16 mouse cellular contexts compared by ENCODE assay signal in the genomic region with DNA sequence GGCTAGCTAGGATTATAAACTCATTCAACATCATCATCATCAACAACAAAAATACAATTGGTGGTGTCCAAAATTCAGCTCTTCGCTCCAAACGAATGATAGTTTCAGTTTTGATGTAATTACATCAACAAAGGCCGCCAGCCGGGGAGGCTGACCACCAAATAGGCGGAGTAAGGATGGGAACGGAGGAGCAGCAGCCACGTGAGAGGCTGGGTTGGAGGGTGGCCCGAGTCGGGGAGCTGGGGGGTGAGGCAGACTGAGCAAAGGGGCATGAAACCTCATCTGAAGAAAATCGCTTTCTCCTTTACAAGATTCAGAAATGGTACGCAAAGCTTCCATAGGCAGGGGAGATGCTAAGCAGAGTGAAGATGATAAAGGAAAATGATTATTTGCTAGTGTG. TPM values are rescaled to one million over a fixed set of nuclear protein-coding genes. Genes with fewer than 3 reads are reported as not detected.
DNase-seq lines count a peak whose midpoint lies in the region; ATAC-seq and TF ChIP-seq lines count a peak whose summit lies in the region.
"Had no signal": no experiment of that assay in that cellular context is flagged by ENCODE, and none has a peak within 500 bp of the region (broad histone marks: within the 10 kb centered on the region; RNA-seq: fewer than 3 reads in every experiment).

No protein-coding gene starts in this region.

- H3K27me3 ChIP-seq in kidney, embryonic 14.5 days (ENCODE audit: control insufficient read depth, insufficient read depth, low read length), result no peaks in the 10 kb centered on the region
- no peaks in the 10 kb centered on the region for H3K27me3 ChIP-seq in lung, postnatal 0 days (replicated peaks; ENCODE audit: insufficient read depth, low read length)
- H3K27me3 ChIP-seq: neural tube, embryonic 15.5 days had no signal

- no peaks in the 10 kb centered on the region for H3K36me3 ChIP-seq in kidney, embryonic 14.5 days (ENCODE audit: control insufficient read depth, insufficient read depth, low read length)
- no peaks in the 10 kb centered on the region for H3K36me3 ChIP-seq in lung, postnatal 0 days (ENCODE audit: insufficient read depth, low read length)
- H3K36me3 ChIP-seq: neural tube, embryonic 15.5 days had no signal

- no peak for ATAC-seq in kidney, embryonic 14.5 days (ENCODE audit: low FRiP score, low TSS enrichment)
- no peak for ATAC-seq in lung, postnatal 0 days
- no peak for ATAC-seq in frontal cortex, adult (ENCODE audit: low TSS enrichment)
- ATAC-seq: forebrain, postnatal 0 days; intestine, postnatal 0 days had no signal

- no peak for TF ChIP-seq EP300 in lung, postnatal 0 days (IDR thresholded peaks at IDR 0.05)

- intact Hi-C loops in gastrocnemius, adult 2 months (cut with DNase I), result no loop called here

- H3K9me3 ChIP-seq in kidney, embryonic 14.5 days (ENCODE audit: control insufficient read depth, low read length), result no peaks in the 10 kb centered on the region
- no peaks in the 10 kb centered on the region for H3K9me3 ChIP-seq in lung, postnatal 0 days (ENCODE audit: low read length)
- H3K9me3 ChIP-seq: neural tube, embryonic 15.5 days had no signal

- no peak overlapping the region for H3K4me2 ChIP-seq in kidney, embryonic 14.5 days (replicated peaks; ENCODE audit: low read depth, low read length)
- no peak overlapping the region for H3K4me2 ChIP-seq in lung, postnatal 0 days (replicated peaks; ENCODE audit: low read depth, low read length)
- H3K4me2 ChIP-seq: hindbrain, embryonic 14.5 days; neural tube, embryonic 15.5 days had no signal

- H3K4me3 ChIP-seq in gastrocnemius, adult 2 months, result peak overlapping the region; percentile 37
- H3K4me3 ChIP-seq in kidney, embryonic 14.5 days (ENCODE audit: low read length), result no peak overlapping the region
- H3K4me3 ChIP-seq in lung, postnatal 0 days (ENCODE audit: low read depth, low read length), result no peak overlapping the region
- H3K4me3 ChIP-seq: neural tube, embryonic 15.5 days had no signal

- no peak for DNase-seq in gastrocnemius, adult 2 months
- no peak for DNase-seq in gastrocnemius, postnatal 25 days
- DNase-seq in kidney, postnatal 4 days, result peak; percentile 22 to 31
- DNase-seq in lung, postnatal 14 days, result peak; percentile 16
- no peak for DNase-seq in lung, postnatal 0 days (ENCODE audit: low spot score)
- peak; percentile 49 for DNase-seq in cerebellum, adult 9-10 months
- DNase-seq: embryo, embryonic 11 days; forebrain, postnatal 0 days; kidney, postnatal 36 days; lung, adult 2 months; thymus, adult 2 months had no signal

- H3K27ac ChIP-seq in gastrocnemius, adult 2 months, result no peak overlapping the region
- H3K27ac ChIP-seq in kidney, embryonic 14.5 days (ENCODE audit: low read depth, low read length), result no peak overlapping the region
- H3K27ac ChIP-seq in lung, postnatal 0 days (ENCODE audit: low read length), result no peak overlapping the region
- H3K27ac ChIP-seq: hindbrain, embryonic 14.5 days; neural tube, embryonic 15.5 days had no signal

- WGBS in kidney, embryonic 14.5 days, result 64% methylated on average over 11 of the region's 11 CpGs
- 67% methylated on average over 11 of the region's 11 CpGs for WGBS in lung, postnatal 0 days

- H3K9ac ChIP-seq in kidney, embryonic 14.5 days (ENCODE audit: low read depth, low read length), result no peak overlapping the region
- no peak overlapping the region for H3K9ac ChIP-seq in lung, postnatal 0 days (replicated peaks; ENCODE audit: low read depth)
- H3K9ac ChIP-seq: forebrain, postnatal 0 days; hindbrain, embryonic 14.5 days; neural tube, embryonic 15.5 days had no signal

- no peak for TF ChIP-seq CTCF in gastrocnemius, adult 2 months (IDR thresholded peaks at IDR 0.05)
- no peak for TF ChIP-seq CTCF in lung, postnatal 0 days (IDR thresholded peaks at IDR 0.05)

- no peaks in the 10 kb centered on the region for H3K4me1 ChIP-seq in kidney, embryonic 14.5 days (ENCODE audit: control insufficient read depth, insufficient read depth, low read length)
- H3K4me1 ChIP-seq in lung, postnatal 0 days (ENCODE audit: insufficient read depth, low read depth, low read length), result no peaks in the 10 kb centered on the region
- H3K4me1 ChIP-seq: neural tube, embryonic 15.5 days had no signal

RNA-seq across cellular contexts. Expression of a gene that starts 34.6 kb away (rescaled TPM):
- total RNA-seq in gastrocnemius, adult 2 months (2021), result under 1 TPM in 1 of 2 experiments, not detected in 1; 0.33 TPM
- total RNA-seq in gastrocnemius, postnatal 25 days (2021), result 1 to 10 TPM in 1 of 2 experiments, under 1 TPM in 1; 0.31 to 1.1 TPM
- polyA plus RNA-seq in kidney, embryonic 14.5 days (2014; fragmentation: Nextera tagmentation; extraction: Ambion mirVana), result 18.1 and 24.1 TPM in 2 replicates
- 5.0 and 7.4 TPM in 2 replicates for polyA plus RNA-seq in lung, postnatal 0 days (2015; fragmentation: Nextera tagmentation; extraction: Ambion mirVana)

RNA-seq across cellular contexts. Expression of a gene that starts 42.3 kb away (rescaled TPM):
- total RNA-seq in gastrocnemius, adult 2 months (2021), result 1 to 10 TPM; 5.2 to 7.8 TPM
- total RNA-seq in gastrocnemius, postnatal 25 days (2021), result 1 to 10 TPM; 6.0 to 6.2 TPM
- 8.3 and 8.6 TPM in 2 replicates for polyA plus RNA-seq in kidney, embryonic 14.5 days (2014; fragmentation: Nextera tagmentation; extraction: Ambion mirVana)
- polyA plus RNA-seq in lung, postnatal 0 days (2015; fragmentation: Nextera tagmentation; extraction: Ambion mirVana), result 3.1 TPM in 2 replicates

RNA-seq across cellular contexts. Expression of a gene that starts 43.1 kb away (rescaled TPM):
- total RNA-seq in gastrocnemius, adult 2 months (2021), result 10 to 100 TPM; 45.4 to 51.9 TPM
- 10 to 100 TPM; 37.8 to 39.2 TPM for total RNA-seq in gastrocnemius, postnatal 25 days (2021)
- 88.5 and 142 TPM in 2 replicates for polyA plus RNA-seq in kidney, embryonic 14.5 days (2014; fragmentation: Nextera tagmentation; extraction: Ambion mirVana)
- polyA plus RNA-seq in lung, postnatal 0 days (2015; fragmentation: Nextera tagmentation; extraction: Ambion mirVana), result 34.7 and 38.1 TPM in 2 replicates

Comparison
In these comparisons a context has a peak if more than half of its experiments do, and no peak if none do; other contexts are left out.
1. DNase-seq: peak in kidney, postnatal 4 days (2 of 2), lung, postnatal 14 days (single experiment) and cerebellum, adult 9-10 months (single experiment); none in gastrocnemius, adult 2 months (single experiment), gastrocnemius, postnatal 25 days (single experiment) and lung, postnatal 0 days (single experiment).